Mouse (Mus musculus): ENCODE results near the gene Meiob.

- no peak for TF ChIP-seq CTCF (IDR thresholded peaks at IDR 0.05; ENCODE audit: low read depth, low read length)
- no peak for TF ChIP-seq POLR2A (IDR thresholded peaks at IDR 0.05; ENCODE audit: insufficient read depth, low read length)
Measured at GRCm38 (mm10) chr17:24811211-24811610, 7.1 kb downstream of the Meiob start.

All from ES-Bruce4 (cell line).